Mouse (Mus musculus): ENCODE data around the gene Nop9.
A peak's percentile ranks its signal among the peaks of the same experiment; 100 is the strongest.

Gene Nop9

GRCm38 (mm10) chr14:55777176-55777575 is 31.7 kb downstream of the Nop9 start:
- peak; percentile 80 for DNase-seq

GRCm38 (mm10) chr14:55777806-55778205 is 32.3 kb downstream of the Nop9 start:
- peak; percentile 87 for DNase-seq

- peak; percentile 86 for DNase-seq
These were observed 33.2 kb downstream of the Nop9 start for GRCm38 (mm10) chr14:55778686-55779085.

GRCm38 (mm10) chr14:55779656-55780055 is 34.2 kb downstream of the Nop9 start:
- DNase-seq: peak; percentile 90

GRCm38 (mm10) chr14:55780736-55781135 is 35.2 kb downstream of the Nop9 start:
- peak; percentile 92 for DNase-seq

- DNase-seq: peak; percentile 97
These were observed 35.8 kb downstream of the Nop9 start for GRCm38 (mm10) chr14:55781310-55781709.

GRCm38 (mm10) chr14:55782361-55782960 is 37.0 kb downstream of the Nop9 start:
- peak; percentile 93 for DNase-seq

- DNase-seq: peak; percentile 97
These were observed 37.9 kb downstream of the Nop9 start for GRCm38 (mm10) chr14:55783171-55783957.

- peak; percentile 97 for DNase-seq
These were observed 38.4 kb downstream of the Nop9 start, which contains the start of gene Adcy4 for GRCm38 (mm10) chr14:55783958-55784235. Adcy4 (minus strand) TSS chr14:55784095.

- DNase-seq: peak; percentile 87
These were observed 39.7 kb downstream of the Nop9 start for GRCm38 (mm10) chr14:55785195-55785594.

GRCm38 (mm10) chr14:55787731-55788130 is 42.2 kb downstream of the Nop9 start:
- DNase-seq: peak; percentile 83

- peak; percentile 97 for DNase-seq
These were observed 43.0 kb downstream of the Nop9 start, which contains the start of gene Ripk3 for GRCm38 (mm10) chr14:55788256-55789050. Ripk3 (minus strand) TSS chr14:55788865.

- DNase-seq: no peak
These were observed 48.0 kb downstream of the Nop9 start for GRCm38 (mm10) chr14:55793461-55793860.

GRCm38 (mm10) chr14:55793946-55794345 is 48.5 kb downstream of the Nop9 start:
- peak; percentile 91 for DNase-seq

- peak; percentile 97 for DNase-seq
These were observed 50.1 kb downstream of the Nop9 start for GRCm38 (mm10) chr14:55795380-55796163.
